Mouse (Mus musculus): ENCODE measurements around the gene Sde2.

Sde2 gene

DNA sequence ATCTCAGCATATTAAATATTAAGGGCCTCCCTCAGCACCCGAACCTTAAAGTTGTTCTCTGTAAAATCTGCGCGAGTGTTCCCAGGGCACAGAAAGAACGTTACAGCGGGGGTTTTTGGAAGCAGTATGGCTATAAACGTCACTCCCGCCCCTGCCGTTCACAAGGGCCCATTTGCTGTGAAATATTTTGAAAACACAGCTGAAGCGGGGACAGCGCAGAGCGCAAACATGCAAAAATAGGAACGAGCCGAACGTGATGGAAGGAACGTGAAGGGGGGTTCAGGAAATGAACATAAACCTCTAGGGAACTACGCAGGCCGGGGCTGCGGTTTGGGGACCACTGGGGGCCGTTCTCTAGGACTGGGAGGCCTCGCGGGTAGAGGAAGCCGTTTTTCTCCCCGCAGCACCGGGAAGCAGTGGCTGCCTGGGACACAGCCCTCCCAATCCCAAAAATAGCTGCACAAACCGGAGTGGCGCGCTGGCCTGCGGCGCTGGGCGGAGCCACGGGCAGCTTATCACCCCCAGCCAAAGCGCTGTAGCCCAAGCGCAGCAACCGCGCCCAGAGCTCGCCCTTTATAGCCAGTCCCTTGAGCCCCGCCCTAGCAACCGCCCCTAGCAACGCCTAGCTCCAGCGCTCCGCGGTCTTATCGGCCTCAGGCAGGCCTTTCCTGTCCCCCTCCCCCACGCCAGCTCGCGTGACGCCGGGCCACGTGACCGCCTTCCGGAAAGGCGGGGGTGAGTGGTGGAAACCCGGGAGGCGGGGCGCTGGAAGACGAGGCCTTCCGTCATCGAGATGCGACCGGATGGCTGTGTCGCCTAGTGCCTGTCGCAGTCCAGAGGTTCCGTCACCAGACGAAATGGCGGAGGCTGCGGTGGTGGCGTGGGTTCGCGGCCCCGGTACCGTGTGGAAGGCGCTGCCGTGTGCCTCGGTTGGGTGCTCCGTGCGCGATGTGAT is at the start of gene Sde2:
TSS of gene Sde2 (plus strand) at position 812 of the 955 bp plus-strand sequence.
- peak; percentile 100 for DNase-seq

DNA sequence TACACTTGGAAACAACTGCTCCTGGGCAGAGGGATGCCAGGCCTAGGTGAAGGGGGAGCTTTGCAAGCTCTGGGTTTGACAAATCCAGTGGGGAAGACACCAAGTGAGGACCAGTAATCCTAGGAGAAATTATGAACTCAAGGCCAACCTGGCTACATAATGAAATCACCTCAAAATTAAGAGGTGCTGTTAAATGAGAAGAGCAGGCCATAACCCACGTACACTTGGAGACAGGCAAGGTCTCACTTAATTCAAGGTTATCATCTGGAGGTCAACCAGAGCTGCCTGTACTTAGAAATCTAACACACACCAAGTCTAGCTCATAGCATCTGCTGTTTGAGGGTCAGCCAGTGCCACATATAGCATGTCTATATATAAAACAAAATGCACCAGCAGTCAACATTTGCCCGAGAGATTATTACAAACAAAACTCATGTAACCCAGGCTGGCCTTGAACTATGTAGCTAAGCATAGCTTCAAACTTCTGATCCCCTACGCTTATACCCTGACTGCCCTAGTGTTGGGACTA is 49.4 kb upstream of the Sde2 start:
- DNase-seq: no peak

DNA sequence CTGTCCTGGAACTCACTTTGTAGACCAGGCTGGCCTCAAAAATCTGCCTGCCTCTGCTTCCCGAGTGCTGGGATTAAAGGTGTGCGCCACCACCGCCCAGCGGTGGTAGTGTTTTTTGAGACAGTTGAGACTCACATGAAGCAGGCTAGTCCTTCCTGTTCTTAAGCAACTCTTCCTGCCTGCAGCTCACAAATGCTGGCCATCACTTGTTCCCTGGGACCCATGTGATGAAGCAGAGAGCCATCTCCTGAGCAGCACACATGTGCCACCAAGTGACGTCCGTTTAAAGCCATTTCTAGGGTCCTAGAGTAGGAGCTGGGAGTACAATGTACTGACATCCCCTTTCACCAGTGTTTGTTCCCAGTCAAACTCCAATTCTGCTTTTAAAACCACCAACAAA is 47.0 kb upstream of the Sde2 start:
- no peak for DNase-seq

DNA sequence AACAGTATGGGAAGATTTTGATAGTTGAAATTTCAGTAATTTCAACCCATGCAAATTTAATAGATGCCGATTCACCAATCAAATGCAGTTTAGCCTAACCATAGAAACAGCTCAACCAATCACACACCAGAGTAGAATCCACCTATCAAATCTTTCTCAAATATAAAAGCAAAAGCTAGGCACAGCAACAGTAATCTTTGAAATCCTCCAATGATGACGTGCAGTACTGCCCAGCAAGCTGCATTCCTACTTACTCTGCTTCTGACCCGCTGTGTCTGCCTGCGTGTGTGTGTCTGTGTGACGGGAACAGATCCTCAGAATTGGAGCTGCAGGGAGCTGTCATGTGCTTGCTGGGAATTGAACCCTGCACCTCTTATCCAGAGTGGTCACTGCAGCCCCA is 42.1 kb upstream of the Sde2 start:
- peak; percentile 33 to 34 for DNase-seq

DNA sequence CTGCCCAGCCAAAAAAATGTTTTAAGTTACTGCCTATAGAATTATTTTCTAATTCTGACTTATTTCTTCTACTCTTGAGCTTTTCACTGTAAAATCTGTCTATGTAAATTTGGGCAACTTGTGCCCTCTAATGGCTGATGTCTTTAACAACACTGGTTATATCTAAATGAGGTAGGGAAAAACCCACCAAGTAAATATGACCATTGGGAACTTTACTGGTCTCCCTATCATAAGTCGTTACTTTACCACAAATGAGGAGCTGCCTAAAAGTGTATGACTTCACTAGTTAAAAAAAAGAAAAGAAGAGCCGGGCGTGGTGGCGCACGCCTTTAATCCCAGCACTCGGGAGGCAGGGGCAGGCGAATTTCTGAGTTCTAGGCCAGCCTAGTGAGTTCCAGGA is 40.0 kb upstream of the Sde2 start:
- peak in 1 of 2 experiments; percentile 30 for DNase-seq

DNA sequence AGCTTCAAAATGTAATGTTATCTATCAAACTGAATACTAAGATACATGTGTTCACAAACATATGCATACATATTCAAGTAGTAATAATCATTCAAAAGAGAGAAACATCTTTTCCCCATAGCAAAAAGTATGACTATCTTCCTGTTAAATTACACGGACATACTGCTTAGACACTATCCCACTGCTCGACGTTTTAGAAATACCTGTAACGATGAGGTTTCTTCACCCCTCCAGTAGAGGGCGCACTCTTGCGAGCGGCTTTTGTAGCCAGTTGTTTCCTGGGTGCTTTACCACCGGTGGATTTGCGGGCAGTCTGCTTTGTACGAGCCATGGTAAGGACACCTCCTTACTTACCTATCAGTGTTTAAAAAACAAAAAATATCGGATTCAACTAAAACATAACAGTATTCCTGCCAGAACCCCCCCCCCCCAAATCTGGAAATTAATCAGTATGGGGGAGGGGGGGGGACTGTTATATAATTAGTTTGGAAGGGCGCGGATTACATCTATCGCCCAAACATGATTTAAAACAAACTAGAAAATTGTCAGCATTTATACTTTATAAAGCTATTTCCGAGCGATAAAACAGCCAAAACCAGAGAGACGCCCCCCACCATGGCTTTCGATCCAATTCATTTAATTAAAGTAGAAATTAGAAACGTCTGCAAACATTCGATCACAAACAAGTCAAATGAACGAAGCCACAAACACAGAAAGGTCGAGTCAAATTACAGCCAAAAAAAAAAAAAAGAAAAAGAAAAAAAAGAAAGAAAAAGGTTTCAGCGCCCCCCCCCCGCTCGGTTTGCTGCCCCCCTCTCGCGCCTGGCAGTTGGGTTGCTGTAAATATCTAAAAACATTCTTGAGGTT is 39.1 kb upstream of the Sde2 start:
- peak in 1 of 2 experiments; percentile 27 for DNase-seq

DNA sequence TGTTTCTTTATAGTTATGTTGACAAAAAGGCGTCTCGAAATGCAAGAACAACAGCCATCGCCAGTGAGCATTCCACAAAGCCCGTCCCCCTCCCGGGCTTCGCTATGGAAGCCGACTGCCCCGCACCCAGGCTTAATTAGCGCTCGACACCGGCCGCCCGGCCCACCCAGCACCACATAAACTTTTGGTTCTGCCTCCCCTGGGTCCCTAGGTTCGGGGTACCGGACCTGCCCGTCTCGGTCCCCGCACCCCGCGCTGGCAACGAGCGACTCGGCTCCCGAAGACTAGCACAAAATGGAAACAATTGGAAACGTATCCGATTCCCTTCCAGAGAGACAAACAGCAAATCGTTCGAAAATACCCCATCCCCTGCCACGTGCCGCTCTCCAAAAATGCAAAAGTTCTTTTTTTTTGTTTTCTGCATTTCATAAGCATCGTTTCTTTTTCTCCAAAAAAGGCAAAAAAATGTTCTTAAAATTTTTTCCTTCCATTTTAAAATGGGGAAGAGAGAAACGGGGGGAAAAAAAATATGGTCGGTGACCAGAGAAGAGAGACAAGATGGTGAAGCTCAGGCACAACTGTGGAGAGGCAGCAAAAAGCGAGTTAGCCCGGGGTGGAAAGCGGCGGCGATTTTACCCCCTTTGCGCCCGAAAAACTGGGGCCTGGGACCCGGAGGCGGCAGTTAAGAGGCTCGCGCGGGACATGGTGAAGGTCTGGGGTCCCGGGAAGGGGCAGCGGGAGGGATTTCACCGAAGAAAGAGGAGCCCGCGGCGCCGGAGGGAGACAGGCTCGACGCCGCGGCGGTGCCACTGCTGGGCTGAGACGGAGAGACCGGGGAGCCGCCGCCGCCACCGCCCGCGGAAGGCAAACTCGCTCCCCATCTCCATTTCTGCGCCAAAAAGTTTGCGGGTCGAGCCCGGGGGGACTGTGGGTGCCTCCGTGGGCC is 38.2 kb upstream of the Sde2 start:
- DNase-seq: peak; percentile 71 to 75

DNA sequence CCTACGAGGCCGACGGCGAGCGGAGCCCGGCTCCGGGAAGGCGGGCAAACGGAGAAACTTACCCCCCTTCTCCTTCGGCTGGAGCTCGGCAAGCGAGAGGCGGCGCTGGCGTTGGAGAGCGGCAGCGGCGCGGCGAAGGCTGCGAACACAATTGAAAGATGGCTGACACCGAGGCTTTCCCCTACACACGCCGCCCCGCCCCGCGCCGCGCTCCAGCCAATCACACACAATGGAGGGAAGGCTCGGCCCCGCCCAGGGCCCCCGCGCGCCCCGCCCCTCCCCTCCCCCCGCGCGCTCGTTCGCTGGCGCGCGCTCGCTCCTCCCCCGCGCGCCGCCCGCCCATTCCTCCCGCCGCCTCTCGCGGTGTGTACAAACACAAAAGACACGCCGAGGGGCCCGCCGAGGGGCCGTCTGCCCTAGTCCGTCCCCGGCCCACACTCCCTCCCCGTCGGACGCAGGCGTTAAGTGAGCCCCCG is 37.5 kb upstream of the Sde2 start:
- peak; percentile 97 to 98 for DNase-seq

DNA sequence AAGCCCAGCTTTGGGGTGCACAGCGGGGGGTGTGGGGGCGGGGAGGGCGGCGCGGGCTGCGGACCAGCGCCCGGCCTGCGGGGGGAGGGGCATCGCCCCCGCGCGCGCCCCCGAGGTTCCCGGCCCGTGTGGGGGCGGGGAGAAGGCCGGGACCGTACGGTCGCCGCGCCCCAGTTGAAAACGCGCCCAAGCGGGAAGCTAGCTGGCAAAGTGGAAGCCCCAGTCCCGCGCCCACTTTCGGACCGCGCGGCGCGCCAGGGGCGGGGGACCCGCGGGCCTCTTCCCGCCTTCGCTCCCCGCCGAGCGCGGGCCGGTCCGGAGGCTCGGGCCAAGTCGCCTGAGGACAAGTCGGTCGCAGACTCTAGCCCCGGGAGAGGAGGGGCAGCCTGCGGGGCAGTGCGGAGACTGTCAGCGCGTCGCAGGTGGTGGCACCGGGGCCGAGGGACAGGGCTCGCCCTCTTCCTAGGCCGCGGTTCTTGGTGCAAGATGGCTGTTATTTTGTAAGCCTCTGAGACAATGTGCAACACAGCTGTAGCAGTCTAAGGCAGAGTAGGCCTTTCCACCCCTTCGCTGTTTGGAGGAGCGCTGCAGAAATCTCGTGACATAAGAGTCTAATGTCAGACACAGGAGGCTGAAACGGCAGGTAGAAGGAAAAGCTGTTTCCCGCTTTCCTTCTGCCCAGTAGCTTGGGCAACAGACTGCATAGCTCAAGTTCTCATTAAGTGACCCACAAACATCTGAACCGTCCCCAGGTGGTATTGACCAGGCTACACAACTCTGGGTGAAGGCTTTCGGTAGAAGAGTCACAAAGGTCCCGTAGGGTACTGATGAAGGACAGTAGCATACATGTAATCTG is 36.8 kb upstream of the Sde2 start, which contains the start of gene H3f3a:
TSS of gene H3f3a (minus strand) at position 59 of the 856 bp plus-strand sequence.
- DNase-seq: peak; percentile 93 to 94

DNA sequence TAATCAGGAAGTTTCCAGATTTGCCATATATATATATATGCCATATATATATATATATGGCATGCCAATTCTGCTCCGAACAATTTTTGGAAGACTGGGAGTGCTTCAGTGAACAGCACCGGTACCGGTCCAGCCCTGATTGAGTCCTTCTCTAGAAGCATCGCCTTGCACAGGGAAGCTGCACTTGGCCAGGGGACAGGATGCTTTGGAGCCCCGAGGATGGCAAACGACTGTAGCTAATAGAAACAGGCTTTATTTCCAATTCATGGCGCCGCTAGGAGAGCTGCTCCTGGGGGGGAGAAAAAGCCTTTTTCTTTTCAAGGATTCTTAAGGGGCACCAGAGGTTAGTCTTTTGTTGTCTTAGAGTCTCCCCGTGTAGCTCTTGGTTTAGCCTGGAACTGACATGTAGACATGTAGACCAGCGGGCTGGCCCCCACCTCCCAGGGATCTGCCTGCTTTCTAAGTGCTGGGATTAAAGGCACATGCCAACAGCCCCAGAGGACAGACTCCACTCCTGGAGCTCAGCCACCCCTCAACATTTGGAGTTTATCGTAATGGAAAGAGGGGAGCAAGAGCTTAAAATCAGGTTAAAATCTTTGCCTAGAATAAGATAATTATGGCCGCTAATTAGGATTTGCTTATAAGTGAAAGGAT is 35.4 kb upstream of the Sde2 start:
- peak; percentile 48 to 57 for DNase-seq

DNA sequence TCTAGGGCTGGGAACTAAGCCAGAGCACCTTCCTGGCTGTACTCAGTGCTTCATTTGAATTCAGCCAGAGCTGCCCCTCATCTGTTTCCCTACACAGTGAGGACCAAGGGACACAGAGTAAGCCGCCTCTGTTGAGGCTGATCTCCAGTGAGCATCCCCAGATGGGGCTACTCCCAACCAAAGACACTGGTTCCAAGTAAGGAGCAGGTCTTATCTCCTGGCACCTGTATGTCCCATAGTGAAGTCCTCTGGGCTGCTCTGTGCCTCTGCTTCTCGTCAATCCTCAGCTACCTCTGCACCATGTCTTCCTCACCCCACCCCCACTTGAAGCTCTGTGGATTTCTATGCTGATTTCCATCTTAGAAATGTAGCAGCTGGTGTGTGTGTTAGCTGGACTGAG is 32.9 kb upstream of the Sde2 start:
- DNase-seq: no peak

DNA sequence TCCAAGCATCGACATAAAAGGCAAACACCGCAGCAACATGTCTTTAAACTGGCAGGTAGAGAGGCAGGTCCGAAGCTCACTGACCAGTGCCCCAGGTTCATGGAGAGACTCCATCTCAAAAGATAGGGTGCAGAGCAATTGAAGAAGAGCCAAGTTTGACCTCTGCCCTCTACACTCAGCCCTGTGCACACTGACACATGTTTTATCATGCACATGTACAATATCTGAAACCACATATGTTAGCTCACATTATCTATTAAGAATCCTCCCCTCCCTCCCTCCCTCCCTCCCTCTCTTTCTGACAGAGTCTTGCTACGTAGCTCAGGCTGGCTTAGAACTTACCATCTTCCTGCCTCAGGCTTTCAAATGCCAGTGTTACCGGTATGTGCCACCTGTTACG is 29.8 kb upstream of the Sde2 start:
- DNase-seq: no peak

DNA sequence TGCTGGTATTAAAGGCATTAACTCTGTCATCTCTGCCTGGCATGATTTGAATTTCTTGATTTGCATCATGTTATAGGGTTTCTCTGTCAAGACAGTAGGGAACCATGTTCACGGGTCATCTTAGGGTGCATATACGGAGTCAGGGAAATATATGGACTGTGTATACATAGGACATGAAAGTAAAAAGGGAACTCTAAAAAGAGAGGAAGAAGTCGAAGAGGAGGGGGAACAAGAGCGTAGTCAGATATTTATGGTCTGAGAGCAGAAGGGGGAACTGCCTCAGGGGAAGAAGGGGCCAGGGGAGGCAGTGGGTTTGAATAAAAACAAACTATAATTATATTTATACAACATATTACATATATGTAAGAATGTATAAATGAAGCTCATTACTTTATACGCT is 28.7 kb upstream of the Sde2 start:
- DNase-seq: no peak

DNA sequence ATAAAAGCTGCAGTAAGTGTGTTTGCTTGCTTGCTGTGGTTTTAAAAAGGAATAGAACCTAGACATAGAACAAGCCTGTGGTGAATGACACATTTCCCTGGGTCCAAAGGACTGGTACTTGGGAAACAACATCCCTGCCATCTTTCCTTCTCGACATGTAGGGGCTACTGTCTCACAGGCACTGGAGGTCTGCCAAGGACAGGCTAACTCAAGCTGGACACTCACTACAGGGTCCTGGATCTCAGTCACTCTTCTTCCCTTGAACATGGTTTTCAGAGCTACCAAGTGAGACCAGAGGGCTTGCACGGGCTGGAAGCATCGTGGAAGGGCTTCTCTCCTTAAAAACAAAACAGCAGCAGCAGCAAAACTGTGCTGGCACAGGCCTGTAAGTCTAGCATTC is 27.2 kb upstream of the Sde2 start:
- DNase-seq: no peak

DNA sequence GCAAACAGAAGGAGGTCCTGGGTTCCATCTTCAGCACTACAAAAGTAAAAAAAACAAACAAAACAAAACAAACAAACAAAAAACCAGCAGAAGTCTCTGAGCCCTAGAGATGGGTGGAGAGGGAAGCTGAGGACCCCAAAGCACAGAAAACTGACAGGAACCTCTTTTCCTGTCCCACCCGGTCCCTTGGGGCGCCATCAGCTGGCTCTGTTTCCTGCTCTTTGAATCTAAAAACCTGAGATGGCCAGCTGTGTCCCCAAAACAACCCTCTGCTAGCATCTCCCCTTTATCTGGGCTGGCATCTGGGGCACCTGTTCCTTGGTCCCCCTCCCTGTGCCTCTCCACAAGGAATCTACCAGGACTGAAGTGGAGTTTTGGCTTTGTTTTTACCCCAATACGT is 26.2 kb upstream of the Sde2 start:
- no peak for DNase-seq

DNA sequence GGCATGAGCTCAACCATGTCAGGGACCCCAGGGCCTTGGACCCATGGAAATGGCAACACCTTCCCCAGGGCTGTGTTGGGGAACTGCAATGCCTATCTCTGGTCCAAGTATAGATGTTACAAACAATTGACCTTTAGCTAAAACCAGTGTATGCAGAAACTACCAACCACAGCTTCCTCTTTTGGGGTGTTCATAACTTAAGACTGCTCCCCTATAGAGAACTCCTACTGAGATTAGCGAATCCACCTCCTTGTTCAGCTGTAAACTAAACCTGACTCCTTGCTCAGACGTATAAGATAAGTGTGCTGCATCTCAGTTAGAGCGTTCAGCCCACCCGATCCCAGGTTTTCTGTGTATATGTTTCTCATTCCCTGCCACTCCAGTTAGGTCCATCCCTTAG is 24.3 kb upstream of the Sde2 start:
- DNase-seq: no peak

DNA sequence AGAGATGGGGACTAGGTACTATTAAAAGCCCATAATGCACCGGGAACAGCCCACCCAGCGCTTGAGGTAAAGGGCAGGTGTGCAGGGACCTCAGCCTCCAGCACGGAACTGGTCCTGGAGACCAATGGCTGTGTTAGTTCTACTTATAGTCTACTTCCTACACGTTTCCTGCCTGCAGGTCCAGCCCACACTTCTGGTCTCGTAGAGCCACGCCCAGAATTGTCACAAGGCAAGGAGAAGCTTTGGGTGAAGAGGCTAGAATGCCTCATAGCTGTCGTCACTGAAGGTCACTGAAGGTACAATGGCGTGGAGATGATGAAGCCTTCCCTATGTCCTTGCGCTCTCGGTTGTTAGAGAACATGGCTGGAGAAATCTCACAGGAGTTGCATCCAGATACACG is 21.2 kb upstream of the Sde2 start:
- DNase-seq: no peak

DNA sequence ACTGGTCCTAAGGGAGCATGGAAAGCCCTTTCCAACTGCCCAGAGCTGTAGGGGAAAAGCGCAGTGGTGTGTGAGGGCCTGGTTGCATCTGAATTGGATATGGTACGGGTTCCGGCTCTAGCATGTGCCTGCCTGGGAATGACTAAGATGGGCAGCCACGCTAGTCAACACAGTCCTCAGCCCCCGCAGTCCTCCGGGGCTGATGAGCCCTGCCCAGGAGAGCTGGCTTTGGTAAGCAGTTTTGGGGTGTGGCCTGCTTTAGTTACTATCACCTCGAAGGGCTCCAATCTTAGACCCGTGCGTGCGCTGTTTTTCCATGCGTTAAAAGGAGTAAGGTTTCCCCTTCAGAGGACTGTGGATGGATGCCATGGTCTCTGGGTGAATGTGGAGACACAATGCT is 20.8 kb upstream of the Sde2 start:
- DNase-seq: no peak

DNA sequence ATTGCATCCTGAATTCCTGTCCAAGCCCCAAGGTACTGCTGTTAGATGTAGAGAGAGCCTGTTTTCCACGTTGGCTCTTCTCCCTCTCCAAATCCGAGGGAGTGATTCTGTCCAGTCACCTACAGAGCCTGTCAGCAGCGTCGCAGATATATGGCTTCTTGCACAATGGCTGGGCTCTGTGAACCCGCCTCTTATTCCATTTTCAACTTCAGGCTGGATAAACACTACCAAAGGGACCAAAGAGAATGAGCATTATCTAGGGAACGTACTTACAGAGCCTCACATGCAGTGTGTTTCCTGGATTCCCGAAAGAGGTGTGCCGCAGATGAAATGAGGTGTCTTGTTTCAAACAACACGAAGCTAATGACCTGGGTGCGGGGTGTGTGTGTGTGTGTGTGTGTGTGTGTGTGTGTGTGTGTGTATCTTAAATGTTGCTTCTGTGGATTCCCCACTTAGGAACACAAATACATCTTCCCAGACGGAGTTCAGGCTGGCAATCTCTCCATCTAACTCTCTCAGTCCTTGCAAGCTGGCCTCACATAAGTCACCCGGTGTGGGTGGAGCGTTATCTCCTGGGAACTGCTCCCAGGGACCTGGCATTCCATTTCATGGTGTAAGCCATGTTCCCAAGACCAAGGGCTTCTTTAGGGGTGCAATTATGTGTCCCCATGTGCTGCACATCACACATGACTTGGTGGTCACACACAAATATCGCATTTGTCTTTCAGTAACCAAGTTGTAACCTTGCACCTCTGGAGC is 20.2 kb upstream of the Sde2 start:
- DNase-seq: no peak
